Mouse (Mus musculus) liver, embryonic 15.5 days (tissue): ENCODE data around the gene Nbl1. TPM values are rescaled to one million over a fixed set of nuclear protein-coding genes. Genes with fewer than 3 reads are reported as not detected.

ENCODE experiments used
- ATAC-seq: fragments of 200-750 bp; cut with Nextera tagmentation; 2 replicates; pipeline ENCODE4 v1.8.0; 2017; ENCODE audit warnings: moderate number of reproducible peaks, mild to moderate bottlenecking, moderate library complexity; ENCODE audit not compliant: insufficient read depth
- H3K27ac ChIP-seq: fragments of 300-500 bp; sonication (generic); replicated peaks from 2 replicates; pipeline ENCODE4 v1.5.1; 2015; ENCODE audit warnings: mild to moderate bottlenecking, inconsistent platforms
- H3K27me3 ChIP-seq: fragments of 300-500 bp; sonication (generic); 2 replicates; pipeline ENCODE4 v1.6.1; 2015; ENCODE audit warnings: mild to moderate bottlenecking, inconsistent platforms
- H3K36me3 ChIP-seq: fragments of 300-500 bp; sonication (generic); replicated peaks from 2 replicates; pipeline ENCODE4 v1.6.1; 2015; ENCODE audit warnings: moderate library complexity, mild to moderate bottlenecking, inconsistent platforms
- H3K4me1 ChIP-seq: fragments of 300-500 bp; sonication (generic); replicated peaks from 2 replicates; pipeline ENCODE4 v1.6.1; 2015; ENCODE audit warnings: inconsistent platforms
- H3K4me2 ChIP-seq: fragments of 300-500 bp; sonication (generic); 2 replicates; pipeline ENCODE4 v1.6.1; 2015; ENCODE audit warnings: moderate library complexity, mild to moderate bottlenecking, inconsistent platforms
- H3K4me3 ChIP-seq: fragments of 300-500 bp; sonication (generic); replicated peaks from 2 replicates; pipeline ENCODE4 v1.5.1; 2015; ENCODE audit warnings: mild to moderate bottlenecking, inconsistent platforms
- H3K9ac ChIP-seq: fragments of 300-500 bp; sonication (generic); 2 replicates; pipeline ENCODE4 v1.6.1; 2015; ENCODE audit warnings: moderate library complexity, mild to moderate bottlenecking, inconsistent platforms
- H3K9me3 ChIP-seq: fragments of 300-500 bp; sonication (generic); replicated peaks from 2 replicates; pipeline ENCODE4 v1.6.1; 2016; ENCODE audit warnings: inconsistent platforms
- WGBS: fragments of 180-500 bp; shearing (Covaris S2); methylation state at CpG from one replicate; pipeline ENCODE4 v1.1.7; 2015; ENCODE audit warnings: mixed read lengths; ENCODE audit not compliant: insufficient replicate concordance; 5-methylcytosine and 5-hydroxymethylcytosine counted together
- polyA plus RNA-seq: library from polyadenylated mRNA; unstranded; fragments of >200 nt; fragmentation: Nextera tagmentation; extraction: Ambion mirVana; gene quantifications from 2 replicates; pipeline ENCODE4 v1.2.1, GENCODE M21; 2015

Gene Nbl1
- polyA plus RNA-seq, 1 experiment from 2014 or later, result 3.0 TPM

DNA sequence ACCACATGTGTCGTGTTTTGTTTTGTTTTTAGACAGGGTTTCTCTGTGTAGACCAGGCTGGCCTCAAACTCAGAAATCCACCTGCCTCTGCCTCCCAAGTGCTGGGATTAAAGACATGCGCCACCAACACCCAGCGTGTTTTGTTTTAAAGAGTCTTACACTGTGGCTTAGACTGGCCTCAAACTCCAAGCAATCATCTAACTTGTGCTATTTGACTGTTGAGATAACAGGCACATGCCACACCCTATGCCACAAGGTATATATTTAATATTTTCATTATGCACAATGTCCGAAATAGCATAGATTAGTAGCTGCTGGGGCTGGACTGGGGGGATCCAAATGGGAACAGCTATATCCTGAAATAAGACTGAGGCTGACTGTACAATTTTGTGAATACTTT is 29.8 kb upstream of the Nbl1 start:
- Histone ChIP-seq H3K4me1 (peaks cover 85% of the 10 kb centered on the region), H3K27ac (peak overlapping the region; percentile 51; the same call in 1 of the 2 replicates)
- peak; percentile 65 for ATAC-seq

DNA sequence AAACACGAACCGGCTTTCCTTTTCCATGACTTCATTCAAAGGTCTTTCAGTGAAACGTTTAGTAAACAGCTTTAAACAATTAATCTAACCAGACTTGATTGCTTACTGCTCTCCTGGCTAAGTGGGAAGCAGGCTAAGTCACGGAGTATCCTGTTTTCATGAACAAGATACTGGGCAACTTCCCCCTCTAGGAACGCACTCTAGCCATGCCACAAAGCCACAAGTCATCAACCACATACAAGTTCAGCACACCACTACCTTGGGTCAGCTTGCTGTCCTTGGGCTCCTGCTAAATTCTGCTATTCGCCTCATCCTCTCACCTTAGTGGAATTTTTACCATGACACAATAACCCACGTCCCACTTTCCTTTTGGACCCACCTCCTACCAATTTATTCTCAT is 28.2 kb upstream of the Nbl1 start:
- WGBS, result 37% methylated on average over 7 of the region's 7 CpGs
- ATAC-seq, result no peak
- no peaks in the 10 kb centered on the region for H3K9me3 ChIP-seq
- H3K4me1 ChIP-seq, result peaks cover 94% of the 10 kb centered on the region
- no peak overlapping the region for H3K9ac ChIP-seq
- H3K36me3 ChIP-seq, result no peaks in the 10 kb centered on the region
- no peaks in the 10 kb centered on the region for H3K27me3 ChIP-seq
- H3K27ac ChIP-seq, result no peak overlapping the region
- H3K4me3 ChIP-seq, result no peak overlapping the region
- no peak overlapping the region for H3K4me2 ChIP-seq

More for the DNA sequence above, 29.8 kb upstream of the Nbl1 start:
- Histone ChIP-seq H3K36me3 (peaks cover 8% of the 10 kb centered on the region; the same call in 1 of the 2 replicates), H3K9me3 (no peaks in the 10 kb centered on the region), H3K9ac (0 out of 2 replicates have a peak overlapping the region, but pooled peaks have one; percentile 11), H3K27me3 (no peaks in the 10 kb centered on the region), H3K4me3 (no peak overlapping the region), H3K4me2 (peak overlapping the region; percentile 38)
- 29% methylated on average over 4 of the region's 4 CpGs for WGBS

DNA sequence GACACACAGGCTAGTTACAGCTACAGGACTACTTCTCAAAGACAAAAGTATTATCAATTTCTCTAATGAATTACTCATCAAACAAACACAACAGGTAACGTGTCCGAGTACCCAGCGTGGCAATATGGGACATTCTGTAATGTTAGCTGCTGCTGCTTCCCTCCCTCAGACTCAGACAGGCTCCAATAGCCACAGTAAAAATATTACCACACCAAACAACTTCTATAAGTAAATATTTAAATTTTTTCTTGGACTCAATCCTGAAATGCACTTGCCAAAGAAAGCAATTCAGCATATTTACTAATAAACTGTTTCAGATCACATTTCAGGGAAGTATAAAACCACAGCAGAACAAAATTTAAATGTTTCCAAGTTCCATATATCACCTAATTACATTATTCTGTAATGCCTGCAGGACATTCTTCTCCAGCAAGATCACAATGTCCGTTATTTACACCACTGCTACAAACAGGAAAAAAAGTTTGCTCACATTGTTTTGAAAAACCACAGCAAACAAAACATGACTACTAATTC is 27.6 kb upstream of the Nbl1 start:
- H3K27me3 ChIP-seq, result no peaks in the 10 kb centered on the region
- H3K4me3 ChIP-seq, result no peak overlapping the region
- no peak for ATAC-seq
- peaks cover 90% of the 10 kb centered on the region for H3K4me1 ChIP-seq
- no peak overlapping the region for H3K4me2 ChIP-seq
- H3K9ac ChIP-seq, result no peak overlapping the region
- H3K36me3 ChIP-seq, result no peaks in the 10 kb centered on the region
- 69% methylated on average over 4 of the region's 4 CpGs for WGBS
- H3K27ac ChIP-seq, result no peak overlapping the region
- no peaks in the 10 kb centered on the region for H3K9me3 ChIP-seq

DNA sequence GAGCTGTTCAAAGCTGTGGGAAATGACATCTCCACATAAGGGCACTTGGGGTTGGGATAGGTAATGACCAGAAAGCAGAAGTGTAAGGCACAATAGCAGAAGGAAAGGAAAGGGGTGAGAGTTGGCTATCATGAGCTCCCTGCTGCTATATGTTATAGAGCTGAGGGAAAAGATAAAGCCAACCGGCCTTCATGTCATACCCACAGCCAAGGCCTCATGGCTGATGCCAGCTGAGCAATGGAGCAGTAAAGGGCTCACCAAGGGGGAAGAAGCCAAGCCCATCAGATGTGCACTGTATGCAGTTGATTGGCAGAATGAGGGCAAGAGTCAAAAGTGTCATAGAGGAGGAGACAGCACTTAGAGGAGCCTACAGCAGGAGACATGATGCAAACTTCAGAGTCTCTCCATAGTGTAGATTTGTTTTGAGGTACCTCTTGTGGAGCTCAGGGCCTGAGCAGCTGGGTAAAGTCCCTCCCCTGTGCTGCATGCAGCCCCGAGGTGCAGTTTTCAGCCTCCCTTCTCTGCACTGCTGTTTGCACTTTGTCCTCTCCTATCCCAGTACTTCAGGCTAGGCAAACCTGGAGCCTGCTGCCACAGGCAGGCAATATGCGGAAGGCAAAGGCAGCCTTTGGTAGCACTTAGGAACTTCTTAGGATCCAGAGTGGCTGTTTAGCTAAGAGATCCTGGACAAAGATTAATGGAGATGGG is 23.7 kb upstream of the Nbl1 start:
- 35% methylated on average over 3 of the region's 3 CpGs for WGBS
- Histone ChIP-seq H3K4me3 (no peak overlapping the region), H3K9me3 (no peaks in the 10 kb centered on the region), H3K27me3 (no peaks in the 10 kb centered on the region), H3K9ac (no peak overlapping the region), H3K36me3 (0 out of 2 replicates have a peak, but pooled peaks cover 3% of the 10 kb centered on the region), H3K4me2 (peak overlapping the region; percentile 27), H3K4me1 (peaks cover 84% of the 10 kb centered on the region), H3K27ac (peak overlapping the region; percentile 63)
- ATAC-seq, result peak; percentile 81

DNA sequence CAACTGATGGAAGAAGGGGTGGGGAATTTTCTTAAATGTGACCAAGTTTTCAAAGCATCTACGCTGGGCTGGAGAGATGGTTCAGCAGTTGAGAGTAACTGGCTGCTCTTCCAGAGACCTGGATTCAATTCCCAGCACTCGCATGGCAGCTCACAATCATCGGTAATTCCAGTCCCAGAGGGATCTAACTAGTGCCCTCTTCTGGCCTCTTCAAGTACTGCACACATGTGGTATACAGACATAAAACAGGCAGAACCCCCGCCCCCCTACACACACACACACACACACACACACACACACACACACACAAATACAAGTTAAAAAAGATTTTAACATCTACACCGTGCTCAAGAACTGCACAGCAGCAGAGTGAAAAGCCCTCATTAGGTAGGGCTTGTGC is 22.9 kb upstream of the Nbl1 start:
- no peaks in the 10 kb centered on the region for H3K9me3 ChIP-seq
- H3K9ac ChIP-seq, result no peak overlapping the region
- H3K27me3 ChIP-seq, result no peaks in the 10 kb centered on the region
- no peak overlapping the region for H3K27ac ChIP-seq
- 86% methylated on average over 5 of the region's 5 CpGs for WGBS
- no peak for ATAC-seq
- H3K4me2 ChIP-seq, result no peak overlapping the region
- 0 out of 2 replicates have a peak, but pooled peaks cover 3% of the 10 kb centered on the region for H3K36me3 ChIP-seq
- H3K4me3 ChIP-seq, result no peak overlapping the region
- peaks cover 84% of the 10 kb centered on the region for H3K4me1 ChIP-seq

DNA sequence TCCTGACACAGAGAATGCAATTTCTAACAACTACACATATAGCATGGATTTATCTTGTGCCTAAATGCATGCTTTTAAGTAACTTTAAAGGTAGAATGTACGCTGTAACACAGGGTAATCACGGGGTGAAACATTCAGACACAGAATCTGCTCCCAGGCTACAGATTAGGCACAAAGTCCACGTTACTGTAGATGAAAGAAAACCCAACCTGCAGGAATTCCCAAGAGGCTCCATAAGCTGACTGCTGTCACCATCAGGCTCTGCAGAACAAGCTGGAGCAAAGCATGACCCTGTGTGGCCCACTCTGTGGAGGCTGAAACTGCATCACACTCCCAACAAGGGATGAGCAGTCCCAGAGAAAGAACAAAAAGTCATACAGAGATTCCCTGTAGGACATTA is 19.7 kb upstream of the Nbl1 start:
- Histone ChIP-seq H3K9ac (no peak overlapping the region), H3K4me2 (no peak overlapping the region), H3K9me3 (no peaks in the 10 kb centered on the region), H3K27me3 (no peaks in the 10 kb centered on the region), H3K4me1 (peaks cover 68% of the 10 kb centered on the region), H3K4me3 (no peak overlapping the region), H3K36me3 (0 out of 2 replicates have a peak, but pooled peaks cover 3% of the 10 kb centered on the region), H3K27ac (peak overlapping the region; percentile 48; the same call in 1 of the 2 replicates)
- 59% methylated on average over 3 of the region's 3 CpGs for WGBS
- no peak for ATAC-seq

DNA sequence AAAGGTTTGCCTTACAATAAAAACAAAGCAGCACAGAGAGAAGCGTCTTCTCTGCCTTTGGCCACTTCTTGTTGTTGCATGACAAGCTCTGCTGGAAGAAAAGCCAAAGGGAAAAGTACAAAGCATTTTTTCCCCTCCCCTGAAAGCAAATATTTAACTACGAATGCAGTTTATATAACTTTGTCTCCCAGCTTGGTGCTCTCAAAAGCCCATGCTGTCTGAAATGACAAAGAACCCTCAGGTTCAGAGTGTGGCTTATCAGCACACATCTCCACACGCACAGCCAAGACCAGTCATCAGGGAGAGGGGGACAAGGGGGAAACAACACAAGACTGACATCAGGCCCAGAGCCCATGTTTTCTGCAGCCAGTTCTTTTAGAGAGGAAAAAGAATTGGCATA is 18.6 kb upstream of the Nbl1 start:
- H3K27ac ChIP-seq, result peak overlapping the region; percentile 48; the same call in 1 of the 2 replicates
- no peak overlapping the region for H3K9ac ChIP-seq
- H3K9me3 ChIP-seq, result no peaks in the 10 kb centered on the region
- H3K36me3 ChIP-seq, result 0 out of 2 replicates have a peak, but pooled peaks cover 3% of the 10 kb centered on the region
- H3K4me2 ChIP-seq, result peak overlapping the region; percentile 29; the same call in 1 of the 2 replicates
- ATAC-seq, result no peak
- H3K27me3 ChIP-seq, result no peaks in the 10 kb centered on the region
- 59% methylated on average over 3 of the region's 3 CpGs for WGBS
- H3K4me1 ChIP-seq, result peaks cover 58% of the 10 kb centered on the region
- no peak overlapping the region for H3K4me3 ChIP-seq

DNA sequence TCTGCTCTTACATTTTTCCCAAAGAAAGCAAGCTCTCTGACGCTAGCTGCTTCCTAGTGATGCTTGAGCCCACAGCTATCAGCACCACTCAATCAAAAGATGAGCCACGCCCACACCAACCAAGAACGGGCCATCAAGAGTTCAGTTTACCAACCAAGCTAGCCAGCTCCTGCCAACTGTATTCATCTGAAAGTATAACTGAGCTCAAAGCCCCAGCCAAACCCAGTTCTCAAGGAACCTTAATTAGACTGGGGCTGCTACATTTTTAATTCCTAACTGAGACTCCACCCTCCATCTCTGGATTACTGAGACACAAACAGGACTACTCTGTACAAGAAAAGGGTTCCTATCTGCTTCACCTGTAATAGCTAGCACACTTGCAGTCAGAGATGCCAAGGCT is 18.1 kb upstream of the Nbl1 start:
- peak overlapping the region; percentile 48; the same call in 1 of the 2 replicates for H3K27ac ChIP-seq
- H3K27me3 ChIP-seq, result no peaks in the 10 kb centered on the region
- H3K36me3 ChIP-seq, result 0 out of 2 replicates have a peak, but pooled peaks cover 3% of the 10 kb centered on the region
- WGBS, result 20% methylated on average over 3 of the region's 3 CpGs
- no peak for ATAC-seq
- no peak overlapping the region for H3K9ac ChIP-seq
- H3K4me2 ChIP-seq, result peak overlapping the region; percentile 29; the same call in 1 of the 2 replicates
- peaks cover 52% of the 10 kb centered on the region for H3K4me1 ChIP-seq
- H3K9me3 ChIP-seq, result no peaks in the 10 kb centered on the region
- H3K4me3 ChIP-seq, result no peak overlapping the region

DNA sequence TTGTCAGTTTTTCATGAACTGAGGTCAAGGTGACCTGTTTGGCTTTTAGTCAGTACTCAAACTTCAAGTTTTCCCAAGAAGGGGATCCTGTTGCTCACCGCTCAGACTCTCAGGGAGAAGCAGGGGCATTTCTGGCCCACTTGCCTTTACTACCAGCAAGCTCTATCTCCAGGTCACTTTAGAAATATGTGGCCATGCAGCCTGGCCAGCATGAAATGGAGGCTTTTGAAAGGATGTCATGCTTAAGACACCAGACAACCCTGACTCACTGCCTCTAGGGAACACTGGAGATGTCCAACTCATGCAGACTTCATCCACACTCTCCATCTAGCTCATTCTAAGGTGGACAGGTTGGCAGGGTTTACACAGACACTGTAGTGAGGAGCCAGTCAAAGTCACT is 12.7 kb upstream of the Nbl1 start:
- H3K9me3 ChIP-seq, result no peaks in the 10 kb centered on the region
- WGBS, result 79% methylated on average over 1 of the region's 1 CpGs
- no peaks in the 10 kb centered on the region for H3K27me3 ChIP-seq
- no peak for ATAC-seq
- H3K4me1 ChIP-seq, result peaks cover 13% of the 10 kb centered on the region
- no peak overlapping the region for H3K4me2 ChIP-seq
- H3K27ac ChIP-seq, result no peak overlapping the region
- no peak overlapping the region for H3K9ac ChIP-seq
- no peak overlapping the region for H3K4me3 ChIP-seq
- H3K36me3 ChIP-seq, result peaks cover 40% of the 10 kb centered on the region

DNA sequence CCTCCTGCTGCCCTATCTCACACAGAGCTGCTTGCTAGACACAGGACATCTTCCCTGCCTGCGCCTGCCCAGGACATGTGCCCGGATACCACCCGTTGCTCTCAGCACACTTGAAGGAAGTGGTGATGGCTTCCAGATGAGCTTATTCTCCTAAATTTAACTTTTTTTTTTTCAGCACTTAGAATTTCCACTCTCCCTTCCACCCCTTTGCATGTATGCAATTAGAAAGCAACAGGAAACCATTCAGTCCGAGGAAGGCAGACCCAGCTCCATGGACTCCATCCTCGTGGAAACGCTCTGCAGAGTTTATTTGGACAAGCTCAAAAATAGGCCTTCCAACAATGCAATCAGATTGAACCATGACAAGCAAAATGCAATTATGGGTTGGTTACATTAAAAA is 8.8 kb upstream of the Nbl1 start:
- Histone ChIP-seq H3K4me2 (no peak overlapping the region), H3K9ac (no peak overlapping the region), H3K36me3 (peaks cover 40% of the 10 kb centered on the region), H3K27ac (no peak overlapping the region), H3K4me1 (no peaks in the 10 kb centered on the region), H3K4me3 (no peak overlapping the region), H3K27me3 (no peaks in the 10 kb centered on the region), H3K9me3 (no peaks in the 10 kb centered on the region)
- ATAC-seq, result no peak
- 77% methylated on average over 6 of the region's 6 CpGs for WGBS

DNA sequence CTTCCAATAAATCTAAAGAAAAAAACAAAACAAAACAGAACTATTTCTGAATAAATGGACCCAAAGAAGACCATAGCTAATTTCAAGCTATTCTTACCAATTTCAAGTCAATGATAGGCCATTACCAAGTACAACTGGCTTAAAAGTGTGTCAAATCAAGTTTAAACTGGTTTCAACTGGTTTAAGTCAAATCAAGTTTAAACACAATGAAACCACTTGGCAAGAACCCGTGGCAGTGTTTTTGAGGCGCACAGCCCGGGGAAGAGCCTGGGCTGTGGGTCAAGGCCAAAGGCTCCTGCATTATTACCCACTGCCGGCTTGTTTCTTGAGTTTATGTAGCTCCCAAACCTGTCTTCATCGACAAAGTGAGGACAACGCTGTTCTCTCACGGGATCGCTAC is 7.5 kb upstream of the Nbl1 start:
- no peak for ATAC-seq
- H3K27me3 ChIP-seq, result peaks cover 4% of the 10 kb centered on the region; the same call in 1 of the 2 replicates
- no peak overlapping the region for H3K4me2 ChIP-seq
- no peak overlapping the region for H3K9ac ChIP-seq
- H3K9me3 ChIP-seq, result no peaks in the 10 kb centered on the region
- peaks cover 40% of the 10 kb centered on the region for H3K36me3 ChIP-seq
- 82% methylated on average over 8 of the region's 8 CpGs for WGBS
- H3K27ac ChIP-seq, result no peak overlapping the region
- no peaks in the 10 kb centered on the region for H3K4me1 ChIP-seq
- H3K4me3 ChIP-seq, result no peak overlapping the region
